Mouse (Mus musculus) adipose tissue, adult 10 weeks (tissue): Measurements from ENCODE around the gene Errfi1. TPM values are rescaled to one million over a fixed set of nuclear protein-coding genes. Genes with fewer than 3 reads are reported as not detected.

ENCODE experiments used
- polyA plus RNA-seq: library from polyadenylated mRNA; stranded (reverse); fragments of 350-450 nt; fragmentation: Illumina TruSeq; extraction: RNeasy Lipid Tissue Mini Kit (QIAGEN cat#74804); gene quantifications from one replicate; pipeline ENCODE4 v1.2.3, GENCODE M21; 2014; ENCODE audit warnings: low read depth, low replicate concordance

Gene Errfi1
- polyA plus RNA-seq, result 62.4 TPM

GRCm38 (mm10) chr4:150853680-150854461, at the start of gene Errfi1:
Gene Errfi1 (plus strand): TSS chr4:150853919.

GRCm38 (mm10) chr4:150914290-150914733, 60.6 kb downstream of the Errfi1 start, which contains the start of the genes Park7 and Tnfrsf9:
Gene Park7 (minus strand): TSS chr4:150914437.
Gene Tnfrsf9 (plus strand): TSS chr4:150914562.

Other genes with a start within 250 kb of the Errfi1 start
- 0.77 TPM for gene Slc45a1, start 201.7 kb upstream of the Errfi1 start, polyA plus RNA-seq
- 222 TPM for gene Park7, start 60.5 kb downstream of the Errfi1 start, polyA plus RNA-seq
- gene Tnfrsf9, start 60.6 kb downstream of the Errfi1 start, polyA plus RNA-seq, result 0.37 TPM
- not detected for gene Uts2, start 143.2 kb downstream of the Errfi1 start, polyA plus RNA-seq
- gene Per3, start 190.7 kb downstream of the Errfi1 start, polyA plus RNA-seq, result 19.1 TPM
- 68.6 TPM for gene Vamp3, start 204.0 kb downstream of the Errfi1 start, polyA plus RNA-seq
- not detected for gene Gm13090, start 235.7 kb downstream of the Errfi1 start, polyA plus RNA-seq